ENCODE assay signal across 8 mouse cellular contexts in the genomic region with DNA sequence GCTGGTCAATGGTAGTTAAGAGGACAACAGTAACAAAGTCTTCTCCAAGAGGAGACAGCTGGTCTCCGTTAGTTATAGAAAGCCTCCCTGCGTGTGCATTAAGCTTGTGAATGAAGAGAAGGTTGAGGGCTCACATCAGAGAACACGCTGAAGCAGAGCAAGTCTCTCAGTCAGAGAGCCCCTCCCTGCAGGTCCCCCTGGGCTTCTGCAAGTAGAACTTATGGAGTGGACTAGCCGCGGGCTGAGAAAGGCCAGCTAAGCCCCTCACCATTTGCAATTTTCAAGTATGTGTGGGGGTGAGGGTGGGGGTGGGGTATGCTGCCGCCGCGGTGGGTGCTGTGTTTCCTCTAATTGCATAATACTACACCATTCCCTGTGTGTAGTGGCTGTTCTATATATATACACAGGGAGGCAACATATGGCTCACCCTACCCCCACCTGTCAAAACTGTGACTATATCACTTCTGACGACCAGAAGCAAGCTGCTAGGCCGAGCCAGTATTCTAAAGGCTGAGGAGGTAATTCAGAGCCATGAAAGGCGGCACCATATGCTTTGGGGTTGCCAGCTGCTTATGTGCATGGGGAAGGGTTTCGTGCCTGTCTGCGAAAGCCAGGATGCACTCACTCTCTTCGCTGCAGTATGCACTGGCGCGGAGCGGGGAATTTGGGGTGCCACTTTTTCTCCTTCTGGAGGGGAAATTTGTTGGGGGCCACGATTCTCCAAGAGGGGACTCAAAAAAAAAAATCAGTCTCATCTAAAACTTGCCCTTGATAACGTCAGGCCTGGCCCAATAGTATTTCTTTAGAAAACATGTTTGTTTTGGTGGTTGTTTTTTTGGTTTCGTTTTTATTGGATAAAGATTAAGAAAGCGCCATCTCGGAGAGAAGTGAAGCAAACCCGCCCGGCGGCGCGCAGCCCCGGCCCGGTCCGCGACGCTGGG. TPM values are rescaled to one million over a fixed set of nuclear protein-coding genes. Genes with fewer than 3 reads are reported as not detected.
DNase-seq lines count a peak whose midpoint lies in the region; ATAC-seq and TF ChIP-seq lines count a peak whose summit lies in the region.

No protein-coding gene starts in this region.

- no peak for TF ChIP-seq EP300 in liver, postnatal 0 days (IDR thresholded peaks at IDR 0.05; ENCODE audit: low read depth)

- peak; percentile 96 for DNase-seq in forebrain, embryonic 14.5 days (ENCODE audit: low spot score)
- DNase-seq in layer of hippocampus, adult 8-10 months (ENCODE audit: low spot score in 2 of 2): peak; percentile 85 to 88
- DNase-seq in liver, postnatal 0 days: no peak

- H3K9me3 ChIP-seq in erythroblast, embryonic 14.5 days (ENCODE audit: control insufficient read depth, low read length): peaks cover 17% of the 10 kb centered on the region; the same call in 1 of the 2 replicates
- H3K9me3 ChIP-seq in forebrain, embryonic 14.5 days (replicated peaks; ENCODE audit: control insufficient read depth, low read length): no peaks in the 10 kb centered on the region
- no peaks in the 10 kb centered on the region for H3K9me3 ChIP-seq in liver, postnatal 0 days (ENCODE audit: low read length)
- H3K9me3 ChIP-seq in stomach, embryonic 14.5 days (ENCODE audit: control insufficient read depth, low read depth, low read length): no peaks in the 10 kb centered on the region

- peak overlapping the region; percentile 96 for H3K4me2 ChIP-seq in forebrain, embryonic 14.5 days (ENCODE audit: low read length)
- peak overlapping the region; percentile 84 for H3K4me2 ChIP-seq in liver, postnatal 0 days (ENCODE audit: low read depth, low read length)
- H3K4me2 ChIP-seq in stomach, embryonic 14.5 days (replicated peaks; ENCODE audit: low read depth, low read length): peak overlapping the region; percentile 91

- peak overlapping the region; percentile 40 for H3K4me3 ChIP-seq in erythroblast, embryonic 14.5 days (replicated peaks)
- peak overlapping the region; percentile 54 for H3K4me3 ChIP-seq in brown adipose tissue, adult 24 weeks (ENCODE audit: insufficient read depth, low read depth, low read length)
- H3K4me3 ChIP-seq in forebrain, embryonic 14.5 days (ENCODE audit: low read depth, low read length): peak overlapping the region; percentile 55
- H3K4me3 ChIP-seq in liver, postnatal 0 days (ENCODE audit: low read depth, low read length): peak overlapping the region; percentile 56
- H3K4me3 ChIP-seq in stomach, embryonic 14.5 days (ENCODE audit: low read depth, low read length): peak overlapping the region; percentile 50

- no peak for ATAC-seq in erythroblast, adult 5-6 weeks (replicated peaks; ENCODE audit: low FRiP score, poor library complexity, severe bottlenecking)
- ATAC-seq in forebrain, embryonic 14.5 days: peak; percentile 93
- no peak for ATAC-seq in liver, postnatal 0 days
- ATAC-seq in stomach, embryonic 14.5 days (ENCODE audit: insufficient number of reproducible peaks, insufficient read depth, low FRiP score, low read depth): no peak
- ATAC-seq in inflammation-experienced regulatory T-cells, adult 6 months: no peak

- H3K27ac ChIP-seq in brown adipose tissue, adult 24 weeks (replicated peaks; ENCODE audit: low read depth, low read length): no peak overlapping the region
- H3K27ac ChIP-seq in forebrain, embryonic 14.5 days (ENCODE audit: low read depth, low read length): peak overlapping the region; percentile 92
- H3K27ac ChIP-seq in liver, postnatal 0 days (ENCODE audit: low read depth): no peak overlapping the region
- no peak overlapping the region for H3K27ac ChIP-seq in stomach, embryonic 14.5 days (ENCODE audit: low read length)

- H3K36me3 ChIP-seq in erythroblast, embryonic 14.5 days (ENCODE audit: control insufficient read depth): no peaks in the 10 kb centered on the region
- no peaks in the 10 kb centered on the region for H3K36me3 ChIP-seq in forebrain, embryonic 14.5 days (ENCODE audit: control insufficient read depth, insufficient read depth, low read length)
- H3K36me3 ChIP-seq in liver, postnatal 0 days (replicated peaks; ENCODE audit: insufficient read depth, low read length): no peaks in the 10 kb centered on the region
- H3K36me3 ChIP-seq in stomach, embryonic 14.5 days (ENCODE audit: control insufficient read depth, insufficient read depth, low read length): no peaks in the 10 kb centered on the region

- peaks cover 2% of the 10 kb centered on the region for H3K4me1 ChIP-seq in erythroblast, embryonic 14.5 days (ENCODE audit: control insufficient read depth)
- no peaks in the 10 kb centered on the region for H3K4me1 ChIP-seq in brown adipose tissue, adult 24 weeks (ENCODE audit: control insufficient read depth, insufficient read depth, insufficient read length, low read length)
- peaks cover 9% of the 10 kb centered on the region; the same call in 1 of the 2 replicates for H3K4me1 ChIP-seq in forebrain, embryonic 14.5 days (ENCODE audit: control insufficient read depth, insufficient read depth, low read length)
- peaks cover 9% of the 10 kb centered on the region for H3K4me1 ChIP-seq in liver, postnatal 0 days (ENCODE audit: insufficient read depth)
- peaks cover 4% of the 10 kb centered on the region; the same call in 1 of the 2 replicates for H3K4me1 ChIP-seq in stomach, embryonic 14.5 days (ENCODE audit: control insufficient read depth, insufficient read depth, low read length)

- H3K9ac ChIP-seq in forebrain, embryonic 14.5 days (ENCODE audit: low read length): peak overlapping the region; percentile 64
- H3K9ac ChIP-seq in liver, postnatal 0 days (replicated peaks): no peak overlapping the region
- H3K9ac ChIP-seq in stomach, embryonic 14.5 days (replicated peaks; ENCODE audit: low read depth, low read length): no peak overlapping the region

- WGBS in forebrain, embryonic 14.5 days: 8% methylated on average over 32 of the region's 32 CpGs
- 24% methylated on average over 32 of the region's 32 CpGs for WGBS in liver, postnatal 0 days (ENCODE audit: insufficient replicate concordance)
- 12% methylated on average over 32 of the region's 32 CpGs for WGBS in stomach, embryonic 14.5 days

- TF ChIP-seq CTCF in liver, postnatal 0 days (IDR thresholded peaks at IDR 0.05; ENCODE audit: low read depth): no peak

- peaks cover 48% of the 10 kb centered on the region for H3K27me3 ChIP-seq in erythroblast, embryonic 14.5 days (ENCODE audit: control insufficient read depth)
- 0 out of 2 replicates have a peak, but pooled peaks cover 8% of the 10 kb centered on the region for H3K27me3 ChIP-seq in forebrain, embryonic 14.5 days (replicated peaks; ENCODE audit: control insufficient read depth, insufficient read depth, low read length)
- H3K27me3 ChIP-seq in liver, postnatal 0 days (ENCODE audit: insufficient read depth, low read length): peaks cover 27% of the 10 kb centered on the region
- peaks cover 39% of the 10 kb centered on the region for H3K27me3 ChIP-seq in stomach, embryonic 14.5 days (ENCODE audit: control insufficient read depth, insufficient read depth, low read length)

RNA-seq across cellular contexts. Expression of a gene that starts 52.5 kb away (rescaled TPM):
- 0.02 and 0.05 TPM in 2 replicates for polyA plus RNA-seq in erythroblast, embryonic 14.5 days (2012)
- 0.84 TPM in 1 of 2 replicates, not detected in the other for total RNA-seq in erythroblast, adult 5-6 weeks (2015; ENCODE audit: low replicate concordance)
- 0.42 and 0.51 TPM in 2 replicates for total RNA-seq in erythroblast, adult 5-6 weeks (2017; ENCODE audit: low replicate concordance)
- polyA plus RNA-seq in brown adipose tissue, adult 24 weeks (2012; ENCODE audit: insufficient read depth, insufficient read length, missing spikeins): not detected in 2 replicates
- polyA plus RNA-seq in forebrain, embryonic 14.5 days (2014; fragmentation: Nextera tagmentation; extraction: Ambion mirVana): 0.93 and 1.2 TPM in 2 replicates
- total RNA-seq in layer of hippocampus, adult 8-10 months (2022): 10 to 100 TPM; 21.5 to 23.8 (median 22.6) TPM
- polyA plus RNA-seq in liver, postnatal 0 days (2015; fragmentation: Nextera tagmentation; extraction: Ambion mirVana): 0.52 and 1.2 TPM in 2 replicates
- not detected in 2 replicates for polyA plus RNA-seq in stomach, embryonic 14.5 days (2014; fragmentation: Nextera tagmentation; extraction: Ambion mirVana)
- polyA plus RNA-seq in inflammation-experienced regulatory T-cells, adult 6 months (2017; shearing (Covaris generic)): not detected
